Mouse (Mus musculus) neural tube, embryonic 11.5 days (tissue): ENCODE results near the gene Fpgs. TPM values are rescaled to one million over a fixed set of nuclear protein-coding genes. Genes with fewer than 3 reads are reported as not detected.

ENCODE experiments used
- ATAC-seq: fragments of 200-750 bp; cut with Nextera tagmentation; 2 replicates; pipeline ENCODE4 v1.8.0; 2017; ENCODE audit warnings: moderate number of reproducible peaks, mild to moderate bottlenecking, moderate TSS enrichment, moderate library complexity; ENCODE audit not compliant: insufficient read depth, low FRiP score, low TSS enrichment
- DNase-seq: peaks from one replicate; pipeline ENCODE4 v3.0.0-alpha.2; 2015; ENCODE audit warnings: low spot score
- H3K27ac ChIP-seq: fragments of 300-500 bp; sonication (generic); 2 replicates; pipeline ENCODE4 v1.5.1; 2014; ENCODE audit warnings: low read depth, mild to moderate bottlenecking, low read length
- H3K27me3 ChIP-seq: fragments of 300-500 bp; sonication (generic); 2 replicates; pipeline ENCODE4 v1.6.1; 2014; ENCODE audit warnings: mild to moderate bottlenecking, low read length, mixed read lengths; ENCODE audit not compliant: control insufficient read depth, insufficient read depth
- H3K36me3 ChIP-seq: fragments of 300-500 bp; sonication (generic); 2 replicates; pipeline ENCODE4 v1.6.1; 2014; ENCODE audit warnings: mild to moderate bottlenecking, low read length, moderate library complexity, mixed read lengths; ENCODE audit not compliant: control insufficient read depth, insufficient read depth
- H3K4me1 ChIP-seq: fragments of 300-500 bp; sonication (generic); 2 replicates; pipeline ENCODE4 v1.6.1; 2014; ENCODE audit warnings: low read length, mixed read lengths; ENCODE audit not compliant: control insufficient read depth, insufficient read depth
- H3K4me2 ChIP-seq: fragments of 300-500 bp; sonication (generic); 2 replicates; pipeline ENCODE4 v1.6.1; 2014; ENCODE audit warnings: low read depth, mild to moderate bottlenecking, moderate library complexity
- H3K4me3 ChIP-seq: fragments of 300-500 bp; sonication (generic); 2 replicates; pipeline ENCODE4 v1.5.1; 2014; ENCODE audit warnings: low read depth, low read length
- H3K9ac ChIP-seq: fragments of 300-500 bp; sonication (generic); 2 replicates; pipeline ENCODE4 v1.6.1; 2014; ENCODE audit warnings: mild to moderate bottlenecking, low read length
- H3K9me3 ChIP-seq: fragments of 300-500 bp; sonication (generic); 2 replicates; pipeline ENCODE4 v1.6.1; 2016; ENCODE audit warnings: low read length; ENCODE audit not compliant: control insufficient read depth
- WGBS: fragments of 180-500 bp; shearing (Covaris S2); extraction: QIAGEN DNeasy Blood & Tissue Kit; methylation state at CpG from one replicate; pipeline ENCODE4 v1.1.7; 2014; 5-methylcytosine and 5-hydroxymethylcytosine counted together
- polyA plus RNA-seq: library from polyadenylated mRNA; unstranded; fragments of >200 nt; fragmentation: Nextera tagmentation; extraction: Ambion mirVana; gene quantifications from 2 replicates; pipeline ENCODE4 v1.2.1, GENCODE M21; 2014

Gene Fpgs
- polyA plus RNA-seq, 1 experiment from 2014 or later = 19.4 TPM

DNA sequence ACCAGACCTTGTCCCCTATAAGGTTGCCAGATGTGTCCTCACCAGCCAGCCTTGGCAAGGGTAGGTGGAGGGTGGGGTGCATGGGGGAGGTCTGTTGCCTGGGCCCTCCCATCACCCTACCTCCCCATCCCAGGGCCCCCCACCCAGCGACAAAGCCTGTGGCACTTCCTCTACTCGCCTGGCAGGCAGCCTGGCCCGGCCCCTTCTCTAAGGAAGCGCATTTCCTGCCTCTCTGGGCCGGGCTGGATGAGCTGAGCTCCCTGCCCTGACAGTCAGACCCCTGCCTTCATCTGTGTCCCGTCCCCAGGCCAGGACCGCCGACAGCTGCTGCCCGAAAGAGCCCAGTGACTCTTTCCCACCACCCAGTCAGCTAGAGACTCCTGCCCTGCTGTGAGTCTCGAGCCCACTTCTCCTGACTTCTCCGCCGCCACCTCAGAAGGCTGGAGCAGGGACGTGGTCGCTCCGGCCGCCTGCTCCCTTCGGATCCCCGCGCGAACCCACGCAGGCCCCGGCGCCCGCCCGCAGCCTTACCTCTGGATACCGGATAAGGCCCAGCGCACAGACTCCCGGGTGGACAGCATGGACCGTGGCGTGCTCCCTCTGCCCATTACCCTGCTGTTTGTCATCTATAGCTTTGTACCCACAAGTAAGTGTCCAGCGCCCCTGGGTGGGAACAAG lies 57.4 kb downstream of the Fpgs start, which contains the start of gene Eng:
TSS of gene Eng (plus strand) at position 217 of the 678 bp plus-strand sequence.
- peak within 1 kb of the TSS; percentile 18; the same call in 1 of the 2 replicates for H3K4me3 ChIP-seq
- H3K36me3 ChIP-seq = no peaks in the 10 kb centered on the region
- 54% methylated on average over 30 of the region's 31 CpGs for WGBS
- H3K4me2 ChIP-seq = no peak within 1 kb of the TSS
- DNase-seq (no peak), ATAC-seq (no peak)
- no peaks in the 10 kb centered on the region for H3K9me3 ChIP-seq
- H3K27me3 ChIP-seq = no peaks in the 10 kb centered on the region
- peak within 1 kb of the TSS; percentile 22; the same call in 1 of the 2 replicates for H3K9ac ChIP-seq
- no peaks in the 10 kb centered on the region for H3K4me1 ChIP-seq
- no peak within 1 kb of the TSS for H3K27ac ChIP-seq

DNA sequence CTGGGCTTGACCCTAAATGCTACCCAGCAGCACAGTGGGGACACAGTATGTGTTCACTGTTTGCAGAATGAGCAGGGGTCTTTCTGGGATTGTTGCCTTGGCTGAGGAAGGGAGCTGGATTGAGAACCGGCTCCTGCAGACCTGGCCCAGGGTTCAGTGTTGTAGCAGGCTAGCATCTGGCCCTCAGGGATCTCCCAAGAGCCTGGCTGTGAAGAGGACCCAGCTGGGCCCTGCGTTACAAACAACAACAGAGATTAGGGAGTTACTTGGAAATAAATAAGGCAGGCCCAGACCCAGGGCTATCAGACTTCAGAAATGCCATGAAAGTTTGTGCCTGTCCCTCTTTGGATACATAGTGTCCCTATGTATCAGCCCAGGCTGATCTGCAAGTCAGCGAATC lies 58.3 kb downstream of the Fpgs start:
- no peak for ATAC-seq
- no peak overlapping the region for H3K4me2 ChIP-seq
- no peak for DNase-seq
- no peaks in the 10 kb centered on the region for H3K4me1 ChIP-seq
- H3K27me3 ChIP-seq = no peaks in the 10 kb centered on the region
- H3K9ac ChIP-seq = no peak overlapping the region
- WGBS = 81% methylated on average over 3 of the region's 3 CpGs
- H3K27ac ChIP-seq = no peak overlapping the region
- no peaks in the 10 kb centered on the region for H3K9me3 ChIP-seq
- H3K36me3 ChIP-seq = no peaks in the 10 kb centered on the region
- H3K4me3 ChIP-seq = no peak overlapping the region

DNA sequence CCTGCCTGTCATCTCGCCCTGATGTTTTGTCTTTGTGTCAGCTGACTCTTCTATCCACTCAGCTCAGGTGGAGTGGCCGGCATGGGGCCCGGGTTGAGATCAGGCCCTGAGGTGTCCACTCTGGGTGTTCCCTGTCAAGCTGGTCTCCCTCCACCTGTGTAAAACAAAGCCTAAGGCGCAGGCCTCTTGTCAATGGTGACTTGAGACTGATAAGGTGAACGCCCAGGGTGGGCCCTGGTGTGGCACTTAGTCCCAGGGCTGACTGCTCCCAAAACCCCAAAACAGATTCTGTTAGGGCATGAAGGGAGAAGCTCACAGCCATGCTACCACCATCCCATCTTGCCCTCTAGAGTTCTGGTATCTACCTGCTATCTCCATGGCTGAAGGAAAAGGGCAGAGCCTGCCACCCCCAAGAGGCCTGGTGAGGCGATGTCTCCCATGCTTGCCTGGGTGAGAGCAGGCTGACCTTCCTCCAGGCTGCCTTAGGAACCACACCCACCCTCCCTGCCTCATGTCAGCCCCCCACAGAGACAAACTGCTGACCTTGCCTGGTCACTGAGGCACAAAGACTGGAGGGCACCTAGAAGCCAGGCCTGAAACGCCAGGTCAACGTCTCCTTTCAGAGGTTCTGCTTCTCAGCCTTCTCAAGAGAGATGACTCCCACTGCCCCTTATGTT lies 59.0 kb downstream of the Fpgs start:
- DNase-seq = no peak
- no peak overlapping the region for H3K27ac ChIP-seq
- no peak overlapping the region for H3K9ac ChIP-seq
- no peak for ATAC-seq
- H3K4me3 ChIP-seq = no peak overlapping the region
- no peaks in the 10 kb centered on the region for H3K27me3 ChIP-seq
- H3K36me3 ChIP-seq = no peaks in the 10 kb centered on the region
- no peaks in the 10 kb centered on the region for H3K4me1 ChIP-seq
- H3K4me2 ChIP-seq = no peak overlapping the region
- 89% methylated on average over 8 of the region's 8 CpGs for WGBS
- no peaks in the 10 kb centered on the region for H3K9me3 ChIP-seq

DNA sequence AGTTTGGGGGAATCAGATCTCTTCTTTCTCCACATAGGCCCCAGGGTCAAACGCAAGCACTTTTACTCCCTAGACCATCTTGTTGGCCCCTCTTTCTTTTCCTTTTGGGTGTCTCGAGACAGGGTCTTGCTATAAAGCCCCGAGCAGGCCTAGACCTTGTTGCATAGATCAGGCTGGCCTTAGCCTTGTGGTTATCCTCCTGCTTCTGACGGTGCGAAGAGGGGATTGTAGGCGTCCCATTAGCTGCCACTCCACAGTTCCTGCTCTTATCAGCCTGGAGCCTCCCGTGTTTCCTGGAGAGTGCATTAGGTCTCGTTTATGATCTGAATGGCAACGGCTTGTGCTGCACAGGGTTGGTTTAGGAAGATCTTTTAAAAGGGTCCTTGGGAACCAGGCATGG lies 59.9 kb downstream of the Fpgs start:
- H3K27me3 ChIP-seq = no peaks in the 10 kb centered on the region
- no peak for ATAC-seq
- no peak overlapping the region for H3K27ac ChIP-seq
- no peaks in the 10 kb centered on the region for H3K36me3 ChIP-seq
- no peak overlapping the region for H3K4me3 ChIP-seq
- no peak overlapping the region for H3K4me2 ChIP-seq
- 80% methylated on average over 9 of the region's 9 CpGs for WGBS
- H3K9me3 ChIP-seq = no peaks in the 10 kb centered on the region
- no peak for DNase-seq
- no peak overlapping the region for H3K9ac ChIP-seq
- H3K4me1 ChIP-seq = no peaks in the 10 kb centered on the region

DNA sequence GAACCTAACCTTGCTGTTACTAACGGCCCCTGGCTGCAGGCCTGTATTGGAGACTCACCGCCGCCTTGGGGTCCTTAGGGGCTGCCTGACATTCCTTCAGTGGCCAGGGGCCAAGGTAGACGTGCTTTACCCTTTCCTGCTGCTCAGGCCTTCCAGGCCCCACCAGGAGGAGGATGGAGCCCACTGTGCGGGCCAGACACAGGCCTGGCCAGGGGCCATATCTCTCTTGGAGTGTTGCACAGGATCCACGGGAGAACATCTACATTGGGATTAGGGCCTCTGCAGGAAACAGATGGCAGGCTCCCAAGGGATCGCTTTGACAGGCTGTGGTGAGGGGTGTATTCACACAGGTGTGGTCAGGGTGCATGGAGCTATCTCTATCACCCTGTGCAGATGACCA lies 61.1 kb downstream of the Fpgs start:
- Histone ChIP-seq H3K9me3 (no peaks in the 10 kb centered on the region), H3K27ac (no peak overlapping the region), H3K4me2 (no peak overlapping the region), H3K9ac (no peak overlapping the region), H3K36me3 (no peaks in the 10 kb centered on the region), H3K4me1 (peaks cover 3% of the 10 kb centered on the region; the same call in 1 of the 2 replicates), H3K4me3 (no peak overlapping the region), H3K27me3 (no peaks in the 10 kb centered on the region)
- ATAC-seq (no peak), DNase-seq (no peak)
- WGBS = 83% methylated on average over 7 of the region's 7 CpGs

DNA sequence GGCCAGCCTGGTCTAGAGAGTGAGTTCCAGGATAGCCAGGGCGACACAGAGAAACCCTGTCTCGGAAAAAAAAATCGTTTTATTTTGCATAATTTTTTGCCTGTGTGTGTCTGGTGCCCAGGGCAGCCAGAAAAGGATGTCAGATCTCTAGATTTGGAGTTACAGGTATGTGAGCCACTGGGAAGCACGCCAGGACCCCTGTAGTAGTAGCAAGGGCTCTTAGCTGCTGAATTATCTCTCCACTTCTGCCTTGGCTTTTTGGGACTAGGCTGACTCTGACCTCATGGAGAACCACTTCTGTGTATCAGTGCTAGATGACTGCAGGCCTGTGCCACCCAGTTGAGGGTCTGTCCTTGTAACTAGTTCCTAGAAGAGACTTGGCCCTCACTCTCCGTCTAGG lies 62.1 kb downstream of the Fpgs start:
- ATAC-seq (no peak), DNase-seq (no peak)
- Histone ChIP-seq H3K9me3 (no peaks in the 10 kb centered on the region), H3K9ac (no peak overlapping the region), H3K4me3 (no peak overlapping the region), H3K4me2 (no peak overlapping the region), H3K4me1 (peaks cover 5% of the 10 kb centered on the region; the same call in 1 of the 2 replicates), H3K27ac (no peak overlapping the region), H3K27me3 (no peaks in the 10 kb centered on the region), H3K36me3 (no peaks in the 10 kb centered on the region)
- WGBS = 82% methylated on average over 5 of the region's 5 CpGs

DNA sequence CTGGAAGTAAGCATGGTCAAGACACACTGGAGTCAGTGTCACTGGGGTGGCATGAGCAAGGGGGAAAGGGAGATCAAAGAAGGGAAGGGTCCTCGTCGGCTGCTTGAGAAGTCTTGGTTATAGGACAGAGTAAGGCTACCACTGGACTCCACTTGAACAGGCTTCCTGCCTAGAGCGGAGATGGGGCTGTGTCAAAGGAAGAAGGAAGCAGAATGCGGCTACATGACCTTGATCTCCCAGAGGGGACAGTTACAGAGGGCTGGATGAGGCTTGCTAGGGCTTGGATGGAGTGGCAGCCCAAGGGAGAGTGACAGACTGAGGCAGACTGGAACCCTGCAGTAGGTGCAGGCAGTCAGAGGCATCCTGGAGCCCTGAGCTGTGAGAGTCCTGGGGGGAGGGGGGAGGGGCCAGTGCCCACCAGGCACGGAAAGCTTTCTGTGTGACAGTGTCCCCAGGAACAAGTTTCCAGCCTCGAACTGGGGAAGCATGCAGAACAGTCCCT lies 63.3 kb downstream of the Fpgs start:
- Histone ChIP-seq H3K9me3 (no peaks in the 10 kb centered on the region), H3K27me3 (no peaks in the 10 kb centered on the region), H3K4me1 (peaks cover 5% of the 10 kb centered on the region; the same call in 1 of the 2 replicates), H3K36me3 (no peaks in the 10 kb centered on the region), H3K4me2 (no peak overlapping the region), H3K9ac (no peak overlapping the region), H3K27ac (no peak overlapping the region), H3K4me3 (no peak overlapping the region)
- DNase-seq (no peak), ATAC-seq (no peak)
- 73% methylated on average over 6 of the region's 6 CpGs for WGBS

DNA sequence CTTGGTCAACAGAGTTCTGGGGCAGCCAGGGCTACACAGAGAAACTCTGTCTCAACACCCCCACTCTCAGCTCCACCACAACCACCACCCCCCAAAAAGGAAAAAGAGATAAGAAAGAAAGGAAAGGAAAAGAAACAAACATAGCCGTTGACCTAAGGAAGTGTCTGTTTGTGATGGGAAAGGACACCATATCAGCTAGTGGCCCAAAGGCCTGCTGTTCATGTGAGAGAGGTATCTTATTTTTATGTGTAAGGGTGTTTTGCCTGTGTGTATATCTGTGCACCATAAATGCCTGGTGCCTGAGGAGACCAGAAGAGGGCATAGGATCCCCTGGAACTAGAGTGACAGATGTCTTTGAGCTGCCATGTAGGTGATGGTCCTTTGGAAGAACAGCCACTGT lies 64.3 kb downstream of the Fpgs start:
- H3K4me1 ChIP-seq = peaks cover 5% of the 10 kb centered on the region; the same call in 1 of the 2 replicates
- no peak for DNase-seq
- ATAC-seq = no peak
- no peak overlapping the region for H3K27ac ChIP-seq
- no peaks in the 10 kb centered on the region for H3K27me3 ChIP-seq
- no peak overlapping the region for H3K4me3 ChIP-seq
- WGBS = 86% methylated on average over 1 of the region's 1 CpGs
- H3K36me3 ChIP-seq = no peaks in the 10 kb centered on the region
- no peak overlapping the region for H3K9ac ChIP-seq
- H3K4me2 ChIP-seq = no peak overlapping the region
- H3K9me3 ChIP-seq = no peaks in the 10 kb centered on the region
